Mouse (Mus musculus): ENCODE measurements around the gene Samm50.

Gene Samm50

GRCm38 (mm10) chr15:84241520-84241919 is 49.5 kb downstream of the Samm50 start:
- DNase-seq = no peak

- DNase-seq = no peak
These were observed 53.1 kb downstream of the Samm50 start for GRCm38 (mm10) chr15:84245104-84245503.

GRCm38 (mm10) chr15:84246195-84246594 is 54.2 kb downstream of the Samm50 start:
- no peak for DNase-seq

- DNase-seq = no peak
These were observed 55.3 kb downstream of the Samm50 start for GRCm38 (mm10) chr15:84247309-84247708.

GRCm38 (mm10) chr15:84251227-84251626 is 59.2 kb downstream of the Samm50 start:
- DNase-seq = no peak

- no peak for DNase-seq
These were observed 60.6 kb downstream of the Samm50 start for GRCm38 (mm10) chr15:84252645-84253044.

- DNase-seq = no peak
These were observed 61.7 kb downstream of the Samm50 start for GRCm38 (mm10) chr15:84253757-84254156.

GRCm38 (mm10) chr15:84254387-84254786 is 62.3 kb downstream of the Samm50 start:
- DNase-seq = no peak

- DNase-seq = no peak
These were observed 64.3 kb downstream of the Samm50 start for GRCm38 (mm10) chr15:84256254-84256850.

- no peak for DNase-seq
These were observed 64.8 kb downstream of the Samm50 start for GRCm38 (mm10) chr15:84256864-84257263.

- no peak for DNase-seq
These were observed 66.7 kb downstream of the Samm50 start for GRCm38 (mm10) chr15:84258602-84259355.

- DNase-seq = peak; percentile 87
These were observed 68.2 kb downstream of the Samm50 start for GRCm38 (mm10) chr15:84260123-84260822.

GRCm38 (mm10) chr15:84262630-84263029 is 70.6 kb downstream of the Samm50 start:
- no peak for DNase-seq

- no peak for DNase-seq
These were observed 71.5 kb downstream of the Samm50 start for GRCm38 (mm10) chr15:84263573-84263972.

GRCm38 (mm10) chr15:84265141-84265540 is 73.1 kb downstream of the Samm50 start:
- no peak for DNase-seq

GRCm38 (mm10) chr15:84266290-84266689 is 74.2 kb downstream of the Samm50 start:
- no peak for DNase-seq

Measured in right cerebral cortex, postnatal 14 days (tissue).